Mouse (Mus musculus): ENCODE measurements around the gene Klf7. TPM values are rescaled to one million over a fixed set of nuclear protein-coding genes. Genes with fewer than 3 reads are reported as not detected.

Klf7 gene
- polyA plus RNA-seq, 1 experiment from 2014 or later: 17.9 TPM

- Histone ChIP-seq H3K27me3 (replicated peaks) (no peaks in the 10 kb centered on the region), H3K4me3 (no peak overlapping the region), H3K4me2 (no peak overlapping the region), H3K4me1 (peaks cover 73% of the 10 kb centered on the region), H3K9me3 (no peaks in the 10 kb centered on the region), H3K9ac (no peak overlapping the region), H3K36me3 (no peaks in the 10 kb centered on the region), H3K27ac (replicated peaks) (no peak overlapping the region)
- 63% methylated on average over 3 of the region's 3 CpGs for WGBS
- ATAC-seq (ENCODE audit: extremely low read depth, insufficient number of reproducible peaks, low FRiP score, low TSS enrichment): no peak
Measured at GRCm38 (mm10) chr1:64084706-64085105, 37.4 kb downstream of the Klf7 start.

- no peaks in the 10 kb centered on the region for H3K27me3 ChIP-seq (replicated peaks)
- H3K9ac ChIP-seq: no peak overlapping the region
- peaks cover 26% of the 10 kb centered on the region for H3K36me3 ChIP-seq
- H3K4me2 ChIP-seq: no peak overlapping the region
- no peaks in the 10 kb centered on the region for H3K9me3 ChIP-seq
- 79% methylated on average over 1 of the region's 1 CpGs for WGBS
- ATAC-seq (ENCODE audit: extremely low read depth, insufficient number of reproducible peaks, low FRiP score, low TSS enrichment): no peak
- no peak overlapping the region for H3K27ac ChIP-seq (replicated peaks)
- H3K4me1 ChIP-seq: peaks cover 67% of the 10 kb centered on the region
- no peak overlapping the region for H3K4me3 ChIP-seq
Measured at GRCm38 (mm10) chr1:64081791-64082190, 40.3 kb downstream of the Klf7 start.

DNA sequence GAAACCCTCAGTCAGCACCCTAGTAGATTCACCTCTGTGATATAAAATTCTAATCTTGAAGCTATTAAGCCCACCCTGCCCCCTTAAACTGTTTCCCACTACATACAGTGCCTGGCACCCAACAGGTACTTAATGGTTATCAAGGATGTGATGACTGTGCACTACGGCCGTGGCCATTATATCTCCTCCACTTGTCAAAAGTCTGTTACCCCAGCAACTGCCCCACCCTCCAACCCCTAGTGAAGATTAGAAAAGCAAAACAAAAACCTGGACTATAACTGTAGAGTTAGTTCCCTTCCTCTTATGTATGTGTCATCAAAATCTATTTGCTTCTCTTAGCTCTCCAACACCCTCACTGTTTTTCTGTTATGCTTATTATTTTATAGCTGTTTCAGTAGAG lies 40.9 kb downstream of the Klf7 start:
- no peak for ATAC-seq (ENCODE audit: extremely low read depth, insufficient number of reproducible peaks, low FRiP score, low TSS enrichment)
- Histone ChIP-seq H3K27ac (replicated peaks) (no peak overlapping the region), H3K9ac (no peak overlapping the region), H3K4me1 (peaks cover 65% of the 10 kb centered on the region), H3K9me3 (no peaks in the 10 kb centered on the region), H3K4me3 (no peak overlapping the region), H3K27me3 (replicated peaks) (no peaks in the 10 kb centered on the region), H3K4me2 (no peak overlapping the region), H3K36me3 (peaks cover 32% of the 10 kb centered on the region)
- WGBS: 7% methylated on average over 2 of the region's 2 CpGs

- ATAC-seq (ENCODE audit: extremely low read depth, insufficient number of reproducible peaks, low FRiP score, low TSS enrichment): no peak
- Histone ChIP-seq H3K4me1 (peaks cover 57% of the 10 kb centered on the region), H3K27ac (replicated peaks) (no peak overlapping the region), H3K4me2 (no peak overlapping the region), H3K4me3 (no peak overlapping the region), H3K9ac (no peak overlapping the region), H3K36me3 (peaks cover 40% of the 10 kb centered on the region), H3K27me3 (replicated peaks) (no peaks in the 10 kb centered on the region), H3K9me3 (no peaks in the 10 kb centered on the region)
- 84% methylated on average over 2 of the region's 2 CpGs for WGBS
Measured at GRCm38 (mm10) chr1:64080263-64080662, 41.8 kb downstream of the Klf7 start.

DNA sequence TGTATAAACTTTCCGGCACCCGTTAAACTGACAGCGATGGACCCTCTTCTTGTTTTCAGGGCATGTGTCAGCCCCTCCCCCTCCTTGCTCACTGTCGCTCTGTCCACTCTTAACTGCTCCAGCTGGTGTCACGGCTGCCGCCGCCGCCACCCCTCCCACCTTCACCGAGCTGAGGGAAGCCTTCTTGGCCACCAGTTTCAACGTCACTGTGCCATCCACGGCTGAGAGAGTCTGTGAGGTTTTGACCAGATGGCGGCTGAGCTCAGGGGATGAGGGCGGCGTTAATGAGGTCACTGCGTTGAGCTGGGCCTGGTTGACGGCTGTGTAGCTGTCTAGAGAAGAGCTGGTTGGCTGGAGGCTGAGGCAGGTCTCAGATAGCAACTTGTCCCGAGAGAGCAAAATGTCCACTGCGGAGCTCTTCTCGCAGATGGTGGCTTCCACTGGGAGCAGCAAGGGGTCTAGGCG lies 43.3 kb downstream of the Klf7 start:
- ATAC-seq (ENCODE audit: extremely low read depth, insufficient number of reproducible peaks, low FRiP score, low TSS enrichment): no peak
- Histone ChIP-seq H3K9me3 (no peaks in the 10 kb centered on the region), H3K36me3 (peaks cover 49% of the 10 kb centered on the region), H3K4me3 (no peak overlapping the region), H3K9ac (no peak overlapping the region), H3K4me2 (0 out of 2 replicates have a peak overlapping the region, but pooled peaks have one; percentile 0), H3K4me1 (peaks cover 46% of the 10 kb centered on the region), H3K27ac (replicated peaks) (no peak overlapping the region), H3K27me3 (replicated peaks) (no peaks in the 10 kb centered on the region)
- WGBS: 65% methylated on average over 20 of the region's 20 CpGs

DNA sequence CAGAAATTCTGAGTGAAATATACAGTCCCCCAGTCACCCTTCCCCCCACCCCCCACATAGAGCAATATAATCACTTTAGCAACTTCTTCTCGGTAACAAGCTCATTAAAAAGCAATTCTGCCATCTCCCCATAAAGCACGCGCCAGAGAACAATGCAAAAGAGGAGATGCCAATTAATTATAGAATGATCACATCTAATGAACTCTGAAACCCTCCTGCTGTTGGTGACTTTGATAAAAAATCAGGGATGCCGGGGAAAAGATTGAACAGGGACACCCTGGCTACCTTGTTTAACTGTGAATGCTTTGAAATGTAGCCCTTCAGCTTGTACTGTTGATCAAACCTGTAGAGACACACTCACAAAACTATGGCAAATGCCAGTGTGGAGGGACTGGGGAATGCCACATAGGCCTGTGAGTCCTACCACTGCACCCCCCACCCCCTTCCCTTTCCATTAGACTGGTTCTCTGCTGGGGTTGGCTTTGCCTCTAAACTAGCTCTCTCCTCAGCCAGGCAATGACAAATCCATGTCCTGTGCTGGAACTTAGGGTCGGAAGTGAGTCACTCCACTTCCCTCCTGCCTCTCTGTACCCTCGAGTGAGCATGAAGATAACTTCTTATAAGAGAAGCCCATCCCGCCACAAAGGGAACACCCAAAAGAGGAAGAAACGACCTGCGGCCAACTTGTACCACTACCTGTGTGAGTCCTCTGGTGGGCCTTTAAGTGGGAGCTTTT lies 43.9 kb downstream of the Klf7 start:
- no peak for ATAC-seq (ENCODE audit: extremely low read depth, insufficient number of reproducible peaks, low FRiP score, low TSS enrichment)
- Histone ChIP-seq H3K9ac (no peak overlapping the region), H3K27me3 (replicated peaks) (no peaks in the 10 kb centered on the region), H3K4me2 (0 out of 2 replicates have a peak overlapping the region, but pooled peaks have one; percentile 0), H3K4me1 (peaks cover 42% of the 10 kb centered on the region), H3K27ac (replicated peaks) (no peak overlapping the region), H3K36me3 (peaks cover 49% of the 10 kb centered on the region), H3K4me3 (no peak overlapping the region), H3K9me3 (no peaks in the 10 kb centered on the region)
- 71% methylated on average over 9 of the region's 9 CpGs for WGBS

DNA sequence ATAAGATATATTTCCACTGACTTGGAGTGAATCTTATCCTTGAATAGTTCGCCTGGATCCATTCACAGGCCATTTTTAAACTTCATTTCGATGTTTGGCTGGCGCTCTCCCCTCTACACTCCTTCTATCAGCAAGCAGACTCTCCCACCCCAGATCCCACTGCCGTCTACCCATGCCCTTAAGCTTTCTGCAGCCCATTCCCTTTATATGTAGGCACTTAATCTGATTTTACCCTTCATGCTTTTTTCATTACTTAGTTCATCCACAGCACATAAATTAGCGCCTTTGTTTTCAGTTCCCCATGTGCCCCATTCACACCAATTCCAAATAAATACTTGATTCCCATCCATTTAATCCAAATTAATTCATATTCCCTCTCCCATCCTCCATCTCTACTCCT lies 48.0 kb downstream of the Klf7 start:
- peaks cover 53% of the 10 kb centered on the region for H3K36me3 ChIP-seq
- H3K4me2 ChIP-seq: no peak overlapping the region
- H3K27me3 ChIP-seq (replicated peaks): no peaks in the 10 kb centered on the region
- 77% methylated on average over 5 of the region's 5 CpGs for WGBS
- H3K9ac ChIP-seq: no peak overlapping the region
- no peak for ATAC-seq (ENCODE audit: extremely low read depth, insufficient number of reproducible peaks, low FRiP score, low TSS enrichment)
- peaks cover 13% of the 10 kb centered on the region for H3K4me1 ChIP-seq
- no peaks in the 10 kb centered on the region for H3K9me3 ChIP-seq
- H3K4me3 ChIP-seq: no peak overlapping the region
- H3K27ac ChIP-seq (replicated peaks): no peak overlapping the region

DNA sequence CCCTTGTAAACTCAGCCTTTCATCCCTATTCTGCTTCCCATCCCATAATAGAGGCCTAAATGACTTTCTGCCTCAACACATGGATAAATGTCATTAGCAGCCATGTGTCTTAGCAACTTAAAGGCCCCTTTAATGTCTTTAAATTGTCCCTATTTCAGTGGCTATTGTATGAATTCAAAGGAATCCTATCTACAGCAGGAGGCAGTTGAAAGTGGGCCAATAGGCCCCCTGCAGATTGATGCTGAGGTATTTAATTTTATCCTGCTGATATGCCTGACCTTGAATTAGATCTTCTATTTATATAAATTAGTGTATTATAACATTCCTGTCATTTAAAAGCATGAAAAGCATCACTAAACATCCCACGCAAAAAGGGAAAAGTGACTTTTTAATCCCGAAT lies 51.1 kb downstream of the Klf7 start:
- H3K36me3 ChIP-seq: peaks cover 23% of the 10 kb centered on the region
- no peaks in the 10 kb centered on the region for H3K9me3 ChIP-seq
- ATAC-seq (ENCODE audit: extremely low read depth, insufficient number of reproducible peaks, low FRiP score, low TSS enrichment): no peak
- H3K4me1 ChIP-seq: peaks cover 3% of the 10 kb centered on the region; the same call in 1 of the 2 replicates
- H3K27ac ChIP-seq (replicated peaks): no peak overlapping the region
- H3K4me3 ChIP-seq: no peak overlapping the region
- 87% methylated on average over 2 of the region's 2 CpGs for WGBS
- H3K27me3 ChIP-seq (replicated peaks): no peaks in the 10 kb centered on the region
- H3K9ac ChIP-seq: no peak overlapping the region
- H3K4me2 ChIP-seq: no peak overlapping the region

GRCm38 (mm10) chr1:64066320-64067254 lies 55.5 kb downstream of the Klf7 start:
- H3K9me3 ChIP-seq: no peaks in the 10 kb centered on the region
- no peak overlapping the region for H3K27ac ChIP-seq (replicated peaks)
- H3K36me3 ChIP-seq: peaks cover 12% of the 10 kb centered on the region
- no peaks in the 10 kb centered on the region for H3K27me3 ChIP-seq (replicated peaks)
- H3K4me1 ChIP-seq: peaks cover 3% of the 10 kb centered on the region
- no peak overlapping the region for H3K9ac ChIP-seq
- WGBS: 66% methylated on average over 10 of the region's 10 CpGs
- H3K4me3 ChIP-seq: no peak overlapping the region
- no peak overlapping the region for H3K4me2 ChIP-seq
- no peak for ATAC-seq (ENCODE audit: extremely low read depth, insufficient number of reproducible peaks, low FRiP score, low TSS enrichment)

DNA sequence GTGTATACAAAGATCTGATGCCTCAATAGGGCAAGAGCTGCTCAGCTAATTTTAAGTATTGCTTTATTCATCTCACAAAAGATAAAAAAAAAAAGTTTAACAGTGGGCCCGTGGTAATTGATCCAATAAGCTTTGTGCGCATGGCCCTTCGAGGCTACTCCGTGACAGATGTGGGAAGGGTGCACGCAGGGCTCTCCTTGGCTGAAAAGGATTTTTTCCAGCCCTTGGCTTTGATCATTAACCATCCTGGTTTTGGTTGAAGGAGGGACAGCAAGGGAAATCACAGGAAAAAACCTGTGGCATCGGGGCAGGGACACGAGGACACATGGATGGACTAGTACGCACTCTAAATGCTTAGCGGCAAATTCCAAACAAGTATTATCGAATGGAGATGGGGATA lies 60.6 kb downstream of the Klf7 start:
- no peak for ATAC-seq (ENCODE audit: extremely low read depth, insufficient number of reproducible peaks, low FRiP score, low TSS enrichment)
- Histone ChIP-seq H3K27ac (replicated peaks) (no peak overlapping the region), H3K9me3 (no peaks in the 10 kb centered on the region), H3K4me1 (peaks cover 20% of the 10 kb centered on the region), H3K27me3 (replicated peaks) (no peaks in the 10 kb centered on the region), H3K9ac (no peak overlapping the region), H3K4me3 (no peak overlapping the region), H3K36me3 (peaks cover 20% of the 10 kb centered on the region), H3K4me2 (no peak overlapping the region)
- 90% methylated on average over 10 of the region's 10 CpGs for WGBS

GRCm38 (mm10) chr1:64060699-64061454 lies 61.2 kb downstream of the Klf7 start:
- H3K36me3 ChIP-seq: peaks cover 19% of the 10 kb centered on the region
- no peak for ATAC-seq (ENCODE audit: extremely low read depth, insufficient number of reproducible peaks, low FRiP score, low TSS enrichment)
- H3K4me2 ChIP-seq: peak overlapping the region; percentile 4; the same call in 1 of the 2 replicates
- 50% methylated on average over 9 of the region's 9 CpGs for WGBS
- H3K9me3 ChIP-seq: no peaks in the 10 kb centered on the region
- H3K27me3 ChIP-seq (replicated peaks): no peaks in the 10 kb centered on the region
- peak overlapping the region; percentile 48 for H3K9ac ChIP-seq
- no peak overlapping the region; the same call in 1 of the 2 replicates for H3K27ac ChIP-seq (replicated peaks)
- H3K4me3 ChIP-seq: no peak overlapping the region
- H3K4me1 ChIP-seq: peaks cover 20% of the 10 kb centered on the region
